Mouse (Mus musculus): Measurements from ENCODE around the gene Hoxb7.

Hoxb7 gene

DNA sequence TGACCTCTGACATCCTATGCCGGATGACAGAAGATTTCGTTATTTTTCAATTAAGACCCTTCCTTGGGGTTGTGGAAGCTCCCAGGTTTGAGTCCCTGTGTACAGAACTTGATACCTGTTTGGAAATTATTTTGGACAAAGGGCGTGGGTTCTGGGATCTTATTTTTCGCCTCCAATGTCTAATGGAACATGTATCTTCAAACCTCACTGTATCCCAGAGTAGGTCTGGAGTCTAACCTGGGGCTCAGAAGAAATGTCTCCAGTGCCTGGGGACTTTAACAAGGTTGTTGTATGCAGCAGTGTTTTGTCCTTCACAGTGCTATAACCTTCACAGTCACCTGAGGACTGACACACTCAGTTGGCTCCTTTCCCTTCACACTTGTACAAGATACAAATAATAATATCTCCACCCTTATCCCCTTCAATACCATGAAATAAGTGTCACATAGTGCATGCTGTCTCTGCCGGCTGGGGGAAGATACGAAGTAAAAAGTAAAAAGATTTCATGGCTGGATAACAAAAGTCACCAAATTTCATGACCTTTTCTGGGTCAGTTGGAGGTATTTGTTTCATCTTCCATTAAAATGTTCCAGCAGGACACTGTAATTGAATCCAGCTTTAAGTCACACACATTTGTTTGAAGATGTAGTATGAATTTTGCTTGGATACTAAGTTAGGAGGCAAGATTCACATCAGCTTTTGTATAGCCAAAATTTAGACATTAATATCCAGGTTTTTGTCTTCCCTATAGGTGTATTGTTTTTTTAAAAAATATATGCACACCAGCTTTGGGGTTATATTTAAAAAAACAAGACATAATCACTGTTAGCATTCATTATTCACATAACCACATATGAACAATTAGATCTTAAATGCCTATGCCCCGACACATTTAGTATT, 19.2 kb upstream of the Hoxb7 start:
- in situ Hi-C loops (cut with MboI; ENCODE audit: unreplicated experiment in 2 of 2), result no loop called here

DNA sequence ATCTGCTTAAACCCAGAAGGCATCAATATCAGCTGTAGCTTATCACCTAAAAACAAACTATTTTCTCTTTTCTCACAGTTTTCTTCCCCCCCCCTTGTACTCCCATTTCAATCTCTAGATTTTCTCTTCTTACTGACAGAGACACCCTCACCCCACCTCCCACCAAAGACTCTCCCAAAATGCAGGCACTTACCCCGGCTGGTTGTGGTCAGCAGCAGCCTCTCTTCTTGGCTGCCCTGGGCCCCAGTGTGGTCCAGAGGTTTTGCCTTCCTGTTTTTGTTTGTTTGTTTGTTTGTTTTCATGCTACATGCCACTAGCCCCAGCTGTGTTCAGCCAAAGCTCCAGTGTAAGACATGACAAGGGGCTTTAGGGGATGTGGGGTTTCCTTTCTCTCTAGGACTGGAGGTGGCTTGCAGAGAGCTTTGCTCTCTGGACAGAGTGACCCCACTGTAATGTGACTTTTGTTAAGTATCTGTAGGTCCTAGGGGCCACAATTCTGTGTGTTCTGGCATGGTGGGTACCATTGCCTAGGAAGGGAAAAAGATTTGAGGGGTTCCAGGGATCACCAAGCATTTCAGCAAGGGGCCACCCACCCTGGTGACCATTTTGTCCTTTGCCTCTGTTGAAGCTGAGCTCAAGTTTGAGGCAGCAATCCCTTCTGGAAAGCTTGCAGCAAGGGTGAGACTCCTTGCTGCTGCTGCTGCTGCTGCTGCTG, 18.2 kb upstream of the Hoxb7 start:
- in situ Hi-C loops (cut with MboI; ENCODE audit: unreplicated experiment in 2 of 2), result no loop called here

DNA sequence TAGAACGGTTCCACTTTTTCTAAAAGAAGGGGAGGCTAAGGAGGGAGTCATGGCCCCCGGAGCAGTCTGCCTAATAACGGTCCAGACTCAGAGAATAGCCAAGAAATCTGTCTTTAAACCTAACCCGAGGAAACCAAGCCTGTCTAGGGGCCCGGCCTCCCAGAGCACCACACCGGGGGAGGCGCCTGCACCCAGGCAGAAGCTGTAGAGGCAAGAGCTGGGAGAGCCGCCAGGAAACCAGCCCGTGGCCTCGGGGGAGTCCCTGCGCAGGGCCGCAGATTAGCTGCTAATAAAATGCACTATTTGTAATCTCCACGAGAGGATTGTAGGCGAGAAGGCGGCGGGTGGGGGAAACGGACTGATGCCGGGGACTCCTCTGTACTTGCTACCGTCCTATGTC, 16.6 kb upstream of the Hoxb7 start:
- in situ Hi-C loops (cut with MboI; ENCODE audit: unreplicated experiment in 2 of 2), result no loop called here

DNA sequence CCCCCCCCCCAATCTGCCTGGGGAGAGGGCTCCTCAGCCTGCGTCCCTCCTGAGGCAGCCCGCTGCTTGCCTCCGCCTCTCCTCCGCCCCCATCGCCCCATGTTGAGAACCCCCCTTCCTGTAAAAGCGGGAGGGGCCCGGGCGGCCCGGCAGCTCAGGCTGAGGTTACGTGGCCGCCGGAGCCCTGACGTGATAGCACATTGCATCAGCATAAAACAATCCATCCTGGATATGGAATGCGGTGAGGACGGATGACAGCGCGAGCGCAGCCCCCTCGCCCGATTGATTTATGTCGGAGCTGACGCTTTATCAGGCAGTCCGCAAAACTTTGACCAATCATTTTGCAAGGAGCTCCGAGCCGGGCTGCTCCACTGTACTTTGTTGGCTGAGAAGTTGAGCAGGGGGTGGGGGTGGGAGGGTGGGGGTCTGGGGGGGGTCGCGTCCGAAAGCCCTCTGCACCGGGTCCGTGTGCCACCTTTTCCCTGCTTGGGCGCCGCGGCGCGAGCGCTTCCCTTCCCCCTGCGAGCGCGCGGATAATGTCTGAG, 15.4 kb upstream of the Hoxb7 start, which contains the start of gene Hoxb9:
Gene Hoxb9, plus strand, starts transcription at position 462 of the 545 bp plus-strand sequence.
- in situ Hi-C loops (cut with MboI; ENCODE audit: unreplicated experiment in 2 of 2), result no loop called here

DNA sequence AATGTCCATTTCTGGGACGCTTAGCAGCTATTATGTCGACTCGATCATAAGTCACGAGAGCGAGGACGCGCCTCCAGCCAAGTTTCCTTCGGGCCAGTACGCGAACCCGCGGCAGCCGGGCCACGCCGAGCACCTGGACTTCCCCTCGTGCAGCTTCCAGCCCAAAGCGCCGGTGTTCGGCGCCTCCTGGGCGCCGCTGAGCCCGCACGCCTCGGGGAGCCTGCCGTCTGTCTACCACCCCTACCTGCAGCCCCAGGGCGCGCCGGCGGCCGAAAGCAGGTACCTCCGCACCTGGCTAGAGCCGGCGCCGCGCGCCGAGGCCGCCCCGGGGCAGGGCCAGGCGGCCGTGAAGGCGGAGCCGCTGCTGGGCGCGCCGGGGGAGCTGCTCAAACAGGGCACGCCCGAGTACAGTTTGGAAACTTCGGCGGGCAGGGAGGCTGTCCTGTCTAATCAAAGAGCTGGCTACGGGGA, 14.8 kb upstream of the Hoxb7 start:
- in situ Hi-C loops (cut with MboI; ENCODE audit: unreplicated experiment in 2 of 2), result no loop called here

DNA sequence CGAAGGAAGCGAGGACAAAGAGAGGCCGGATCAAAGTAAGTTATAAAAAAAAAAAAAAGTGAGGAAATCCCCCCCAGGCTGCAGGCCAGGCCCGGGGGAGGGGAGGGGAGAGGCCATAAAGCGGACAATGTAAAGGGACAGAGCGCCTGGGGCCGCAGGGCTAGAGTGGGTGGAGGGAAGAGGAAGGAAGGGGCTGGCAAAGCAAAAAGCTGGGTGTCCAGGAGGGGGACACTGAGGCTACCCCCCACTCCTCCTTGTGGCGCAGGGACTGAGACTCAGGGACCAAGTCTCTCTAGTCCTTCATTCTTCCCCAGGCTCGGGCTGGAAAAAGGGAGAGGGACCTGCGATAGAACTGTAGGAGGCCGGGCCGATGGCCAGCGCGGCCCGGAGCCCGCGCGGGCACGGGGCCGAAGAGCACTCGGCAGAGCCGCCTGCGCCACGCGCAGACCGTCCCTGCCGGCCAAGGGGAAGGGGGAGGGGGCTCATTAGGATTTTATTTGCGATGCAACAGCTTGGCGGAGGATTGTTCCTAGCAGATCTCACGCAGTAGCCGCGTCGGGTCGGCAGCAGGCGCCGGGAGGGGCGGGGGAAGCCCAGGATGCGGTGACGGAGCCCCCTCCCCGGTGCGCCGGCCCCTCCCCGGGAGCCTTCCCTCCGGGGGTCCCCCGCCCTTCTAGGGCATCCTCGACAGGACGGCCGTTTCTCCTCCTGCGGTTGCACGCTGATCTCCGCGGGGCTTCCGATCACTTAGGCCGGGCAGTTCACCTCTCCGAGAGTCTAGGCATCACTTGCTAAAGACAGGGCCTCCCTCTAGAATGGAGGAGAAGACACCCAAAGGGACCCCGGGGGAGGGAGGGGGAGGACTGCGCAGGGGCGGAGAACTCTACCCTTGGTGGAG, 14.2 kb upstream of the Hoxb7 start:
- in situ Hi-C loops (cut with MboI; ENCODE audit: unreplicated experiment in 2 of 2), result no loop called here

DNA sequence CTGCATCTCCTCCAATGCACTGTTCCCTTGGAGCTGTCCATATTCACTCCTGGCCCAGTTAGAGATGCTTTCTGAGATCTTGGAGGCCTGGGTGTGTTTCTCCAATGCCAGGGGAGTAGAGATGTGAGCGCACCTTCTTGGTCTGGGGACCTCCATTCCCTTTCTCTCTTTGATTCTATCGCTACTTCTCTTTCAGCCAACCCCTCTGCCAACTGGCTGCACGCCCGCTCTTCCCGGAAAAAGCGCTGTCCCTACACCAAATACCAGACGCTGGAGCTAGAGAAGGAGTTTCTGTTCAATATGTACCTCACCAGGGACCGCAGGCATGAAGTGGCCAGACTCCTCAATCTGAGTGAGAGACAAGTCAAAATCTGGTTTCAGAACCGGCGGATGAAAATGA, 12.0 kb upstream of the Hoxb7 start:
- in situ Hi-C loops (cut with MboI; ENCODE audit: unreplicated experiment in 2 of 2), result no loop called here

DNA sequence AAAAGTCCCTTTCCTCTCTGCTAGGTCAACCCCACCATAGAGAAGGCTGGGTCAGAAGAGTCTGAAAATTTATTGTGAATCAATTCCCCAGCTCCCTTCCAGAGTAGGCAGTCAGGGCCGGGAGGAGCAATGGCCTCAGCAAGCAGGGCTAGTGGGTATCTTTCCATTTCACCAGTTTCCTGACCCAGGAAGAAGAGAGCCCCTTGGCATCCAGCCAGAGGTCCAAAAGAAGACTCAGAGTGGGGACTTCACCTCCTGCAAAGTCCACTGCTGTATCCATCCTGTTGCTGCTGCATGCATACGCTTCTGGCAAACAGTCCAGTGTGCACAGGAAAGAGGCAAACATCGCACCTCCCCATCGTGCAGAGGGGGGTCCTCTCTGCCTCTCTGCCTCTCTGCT, 10.5 kb upstream of the Hoxb7 start:
- in situ Hi-C loops (cut with MboI; ENCODE audit: unreplicated experiment in 2 of 2), result loop anchor here (5.0 to 25.0 kb wide), 3 partner anchors 486 to 786 kb away; partner anchors contain the start of gene Osbpl7 (in 1 of the 2)

DNA sequence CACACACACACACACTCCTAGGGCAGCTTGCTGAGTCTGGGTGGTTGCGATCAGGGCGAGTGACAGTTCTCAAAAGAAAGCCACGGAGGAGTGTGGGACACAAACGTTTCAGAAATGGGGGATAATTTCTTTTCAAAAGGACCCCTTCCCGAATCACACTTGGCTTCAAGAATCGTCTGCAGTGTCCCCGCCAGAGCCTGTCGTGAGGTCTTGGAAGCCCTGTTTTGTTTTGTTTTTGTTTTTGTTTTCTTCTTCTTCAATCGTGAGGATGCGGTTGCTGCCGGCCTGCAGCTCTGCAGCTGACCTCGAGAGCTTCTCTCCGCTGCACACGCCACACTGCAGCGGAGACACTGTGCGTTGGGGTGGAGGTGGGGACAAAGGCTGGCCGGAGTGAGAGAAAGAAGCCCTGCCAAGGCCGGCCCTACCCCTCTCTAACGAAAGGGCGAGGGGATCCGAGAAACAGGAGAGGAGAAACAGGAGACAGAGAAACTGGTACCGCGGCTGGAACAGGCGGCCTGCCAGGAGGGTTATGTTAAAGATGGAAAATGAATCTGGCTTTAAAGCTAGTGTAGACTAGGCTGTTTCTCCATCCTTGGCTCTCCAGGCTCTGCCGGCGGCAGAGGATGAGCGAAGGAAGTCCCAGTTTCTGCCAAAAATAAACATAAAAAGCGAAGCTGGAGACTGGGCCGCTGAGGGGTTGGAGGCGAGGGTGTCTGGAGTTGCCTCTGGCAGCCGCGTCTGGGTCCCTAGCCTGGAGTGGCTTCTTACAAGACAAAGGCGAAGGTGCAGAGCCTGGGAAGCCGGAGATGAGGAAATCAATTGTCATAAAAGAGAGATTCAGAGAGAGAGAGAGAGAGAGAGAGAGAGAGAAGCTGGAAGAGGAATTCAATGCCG, 9.0 kb upstream of the Hoxb7 start:
- in situ Hi-C loops (cut with MboI; ENCODE audit: unreplicated experiment in 2 of 2), result loop anchor here (5.0 to 25.0 kb wide), 3 partner anchors 485 to 785 kb away; partner anchors contain the start of gene Osbpl7 (in 1 of the 2)

DNA sequence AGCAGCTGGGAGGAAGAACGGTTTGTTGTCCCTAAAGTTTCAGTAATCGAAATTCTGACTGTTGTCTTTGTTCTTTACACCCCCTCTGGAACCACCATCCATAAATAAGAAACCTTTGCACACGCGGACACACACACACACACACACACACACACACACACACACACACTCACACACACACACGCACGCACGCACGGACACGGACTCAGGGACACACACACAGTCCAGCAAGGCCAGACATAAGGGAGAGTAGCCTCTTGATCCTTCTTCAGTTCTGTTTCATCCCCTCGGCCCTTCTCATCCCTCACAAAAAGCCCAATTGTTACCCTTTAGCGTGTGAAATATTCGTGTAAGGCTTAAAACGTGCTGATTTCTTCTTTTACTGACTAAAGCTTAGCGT, 8.1 kb upstream of the Hoxb7 start:
- in situ Hi-C loops (cut with MboI; ENCODE audit: unreplicated experiment in 2 of 2), result loop anchor here (5.0 to 25.0 kb wide), 3 partner anchors 484 to 784 kb away; partner anchors contain the start of gene Osbpl7 (in 1 of the 2)

DNA sequence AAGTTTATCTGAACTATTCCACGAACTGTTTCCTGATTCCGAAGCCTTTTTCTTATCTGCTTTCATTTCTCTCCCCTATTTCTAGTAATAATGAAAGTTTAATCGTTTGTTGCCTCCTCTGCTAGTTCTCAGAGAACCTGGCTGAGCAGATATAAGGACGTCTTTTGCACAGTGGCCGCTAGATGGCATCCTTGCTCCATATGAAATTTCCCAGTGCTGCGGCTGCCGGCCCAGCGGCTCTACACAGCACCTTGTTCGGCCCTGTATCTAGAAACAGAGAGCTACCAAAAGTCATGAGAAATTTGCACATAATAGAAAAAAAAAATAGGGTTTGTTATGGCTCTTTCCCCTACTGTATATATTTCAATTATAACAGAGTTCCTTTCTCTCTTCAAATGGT, 7.7 kb upstream of the Hoxb7 start:
- in situ Hi-C loops (cut with MboI; ENCODE audit: unreplicated experiment in 2 of 2), result loop anchor here (5.0 to 25.0 kb wide), 3 partner anchors 484 to 784 kb away; partner anchors contain the start of gene Osbpl7 (in 1 of the 2)

DNA sequence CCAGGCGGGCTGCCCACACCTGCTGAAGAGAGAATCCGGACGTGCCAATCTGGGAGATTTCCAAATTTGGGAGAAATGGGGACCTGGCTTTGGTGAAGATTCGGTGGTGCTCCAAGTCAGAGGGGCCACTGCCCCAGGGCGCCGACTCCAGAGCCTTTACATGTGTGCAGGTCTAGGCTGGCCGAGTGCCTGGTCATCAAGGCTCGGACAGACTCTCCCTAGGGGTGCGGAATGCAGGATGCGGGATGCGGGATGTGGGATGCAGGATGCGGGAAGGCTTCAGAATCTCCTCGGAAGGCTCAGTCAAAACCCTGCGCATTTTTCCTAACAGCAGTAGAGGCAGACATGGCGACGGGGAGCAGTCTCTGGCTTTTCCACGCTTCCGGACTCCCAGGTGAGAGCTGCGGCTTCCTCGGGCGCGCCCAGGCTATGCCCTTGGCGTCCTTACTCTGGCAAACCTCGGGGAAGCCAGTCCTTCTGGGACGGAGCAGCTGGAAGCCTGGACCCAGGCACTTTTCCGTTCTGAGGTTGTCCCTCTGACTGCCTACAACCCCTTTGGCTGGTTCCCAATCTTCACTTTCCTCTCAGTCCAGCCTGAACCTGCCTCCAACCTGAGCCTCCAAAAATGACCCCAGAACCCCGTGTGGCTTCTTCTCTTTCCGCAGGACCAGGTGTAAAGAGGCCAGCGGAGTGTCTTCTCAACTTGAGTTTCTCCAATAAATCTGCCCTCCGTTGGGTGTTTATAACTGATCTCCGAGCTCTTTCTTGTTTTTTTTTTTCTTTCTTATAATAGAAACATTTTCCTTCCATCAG, 6.8 kb upstream of the Hoxb7 start:
- in situ Hi-C loops (cut with MboI; ENCODE audit: unreplicated experiment in 2 of 2), result loop anchor here (5.0 to 25.0 kb wide), 6 partner anchors 255 to 783 kb away; partner anchors contain the start of gene Osbpl7 (in 1 of the 2)

DNA sequence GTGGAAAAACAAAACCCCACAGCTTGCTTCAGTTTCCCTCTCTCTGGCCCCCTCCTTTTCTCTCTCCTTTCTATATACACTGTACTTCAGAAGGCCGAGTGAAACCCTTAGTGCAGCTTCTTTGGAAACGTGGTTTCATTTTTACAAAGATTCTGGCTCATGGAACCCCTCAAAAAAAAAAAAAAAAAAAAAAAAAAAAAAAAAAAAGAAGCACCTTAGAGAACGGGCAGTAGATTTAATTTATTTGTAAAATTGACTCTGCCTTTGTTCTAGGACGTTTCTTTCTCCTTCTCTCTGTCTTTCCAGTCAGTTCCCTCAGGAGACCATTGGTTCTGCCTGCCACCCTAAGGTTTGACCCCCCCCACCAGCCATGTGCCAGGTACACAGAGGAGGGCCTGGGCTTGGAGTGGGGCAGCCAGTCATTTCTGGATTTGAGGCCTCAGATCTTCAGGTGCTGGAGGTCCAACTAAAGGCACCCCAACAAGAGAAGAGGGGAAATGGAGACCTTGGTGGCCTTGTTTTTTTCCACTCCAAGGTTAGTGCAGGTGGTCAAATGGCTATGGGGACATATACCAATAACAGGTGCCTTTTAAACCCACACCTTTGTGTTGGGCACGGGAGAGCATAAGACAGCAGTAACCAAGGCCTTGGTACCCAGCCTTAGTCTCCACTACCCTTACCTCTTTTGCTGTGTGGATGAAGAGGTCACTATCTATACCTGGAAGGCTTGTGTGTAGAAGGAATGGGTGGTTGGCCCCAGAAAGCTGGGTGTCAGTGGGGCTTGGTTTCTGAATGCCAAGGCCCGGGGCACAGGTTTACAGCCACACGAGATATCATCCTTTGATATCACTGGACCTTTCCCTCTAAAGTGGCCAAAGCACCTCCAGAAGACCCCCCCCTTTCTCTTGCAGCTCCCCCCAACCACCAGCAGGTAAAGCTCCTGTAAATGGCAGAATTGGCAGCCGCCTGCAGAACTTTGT, 5.7 kb upstream of the Hoxb7 start:
- in situ Hi-C loops (cut with MboI; ENCODE audit: unreplicated experiment in 2 of 2), result loop anchor here (5.0 to 25.0 kb wide), 6 partner anchors 254 to 782 kb away; partner anchors contain the start of gene Osbpl7 (in 1 of the 2)

DNA sequence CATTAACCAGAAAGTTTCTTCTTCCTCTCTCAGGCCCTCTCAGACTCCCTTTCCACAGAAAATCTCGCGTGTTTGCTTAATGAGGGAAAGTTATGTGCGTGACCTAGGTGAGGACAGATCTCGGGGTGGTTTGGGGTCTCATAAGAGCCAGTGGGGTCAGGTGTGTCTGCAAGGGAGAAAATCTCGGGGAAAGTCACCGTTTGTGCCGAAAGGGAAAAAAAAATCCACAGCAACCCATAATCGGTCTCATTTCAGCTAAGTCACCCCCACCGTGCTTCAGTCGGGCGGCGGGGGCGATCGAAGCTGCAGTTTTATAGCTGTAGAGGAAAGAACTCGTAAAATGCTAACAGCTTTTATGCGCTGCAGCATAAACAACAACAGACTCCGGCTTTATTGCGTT, 5.0 kb upstream of the Hoxb7 start:
- in situ Hi-C loops (cut with MboI; ENCODE audit: unreplicated experiment in 2 of 2), result loop anchor here (5.0 to 25.0 kb wide), 6 partner anchors 253 to 781 kb away; partner anchors contain the start of gene Osbpl7 (in 1 of the 2)

DNA sequence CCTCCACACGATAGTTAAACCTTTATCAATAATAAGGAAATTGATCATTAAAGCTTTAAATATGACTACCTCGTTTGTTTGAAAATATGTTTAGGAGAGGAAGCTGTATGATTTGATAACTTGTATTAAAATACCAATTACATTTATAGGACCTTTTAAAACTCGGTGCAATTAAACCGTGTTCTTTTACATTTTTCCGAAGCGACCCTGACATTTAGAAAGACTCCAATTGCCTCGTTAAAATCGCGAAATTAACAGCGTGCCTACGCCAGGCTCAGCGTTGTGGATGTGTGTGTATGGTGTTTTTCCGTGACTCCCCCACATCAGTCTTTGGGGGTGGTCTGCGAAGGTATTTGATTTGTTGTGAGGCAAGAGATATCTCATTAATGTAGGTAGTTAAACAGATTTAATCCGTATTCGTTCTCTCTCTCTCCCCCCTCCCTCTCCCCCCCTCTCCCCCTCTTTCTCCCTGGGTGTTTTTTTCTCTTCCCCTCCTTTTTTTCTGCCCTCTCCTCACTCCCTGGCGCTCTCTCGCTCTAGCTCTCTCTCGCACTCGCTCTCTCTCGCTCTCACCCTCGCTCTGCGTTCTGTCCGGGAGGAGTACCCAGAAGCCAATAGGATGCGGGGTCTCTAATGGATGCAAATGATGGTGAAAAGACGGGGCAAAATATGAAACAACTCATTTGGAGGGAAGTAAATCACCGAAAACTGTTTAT, 4.4 kb upstream of the Hoxb7 start, which contains the start of gene Hoxb8:
Gene Hoxb8, plus strand, starts transcription at position 51 of the 716 bp plus-strand sequence.
- in situ Hi-C loops (cut with MboI; ENCODE audit: unreplicated experiment in 2 of 2), result loop anchor here (5.0 to 25.0 kb wide), 6 partner anchors 253 to 780 kb away; partner anchors contain the start of gene Osbpl7 (in 1 of the 2)
